Mouse (Mus musculus) spleen, adult 12 weeks (tissue): Measurements from ENCODE around the gene Skiv2l.

ENCODE experiments used
- DNase-seq: peaks from one replicate; pipeline ENCODE4 v3.0.0; 2022; ENCODE audit warnings: low spot score

Gene Skiv2l

GRCm38 (mm10) chr17:34849722-34850516 is at the start of gene Skiv2l, which contains the start of gene Nelfe:
Skiv2l (minus strand) TSS chr17:34850210.
Nelfe (plus strand) TSS chr17:34850391.
- DNase-seq: peak; percentile 97

GRCm38 (mm10) chr17:34899053-34899889 is 49.3 kb upstream of the Skiv2l start:
- no peak for DNase-seq

- DNase-seq: no peak
These were observed 48.7 kb upstream of the Skiv2l start for GRCm38 (mm10) chr17:34898706-34899052.

GRCm38 (mm10) chr17:34898160-34898586 is 48.2 kb upstream of the Skiv2l start, which contains the start of the genes C2 and Ehmt2:
C2 (minus strand) TSS chr17:34898265.
Ehmt2 (plus strand) TSS chr17:34898469.
- peak; percentile 58 for DNase-seq

GRCm38 (mm10) chr17:34897373-34898159 is 47.6 kb upstream of the Skiv2l start:
- no peak for DNase-seq

DNA sequence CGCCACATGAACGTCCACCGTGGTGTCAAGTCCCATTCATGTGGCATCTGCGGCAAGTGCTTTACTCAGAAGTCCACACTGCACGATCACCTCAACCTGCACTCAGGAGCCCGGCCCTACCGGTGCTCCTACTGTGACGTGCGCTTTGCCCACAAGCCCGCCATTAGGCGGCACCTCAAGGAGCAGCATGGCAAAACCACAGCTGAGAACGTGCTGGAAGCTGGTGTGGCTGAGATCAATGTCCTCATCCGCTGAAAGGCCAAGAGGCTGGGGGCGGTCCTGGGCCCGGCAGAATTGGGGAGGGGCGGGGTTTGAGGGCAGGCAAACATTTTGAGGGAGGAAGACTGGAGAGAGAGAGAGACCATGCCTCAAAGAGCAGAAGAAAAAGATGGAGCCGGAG is 46.4 kb upstream of the Skiv2l start:
- DNase-seq: no peak

DNA sequence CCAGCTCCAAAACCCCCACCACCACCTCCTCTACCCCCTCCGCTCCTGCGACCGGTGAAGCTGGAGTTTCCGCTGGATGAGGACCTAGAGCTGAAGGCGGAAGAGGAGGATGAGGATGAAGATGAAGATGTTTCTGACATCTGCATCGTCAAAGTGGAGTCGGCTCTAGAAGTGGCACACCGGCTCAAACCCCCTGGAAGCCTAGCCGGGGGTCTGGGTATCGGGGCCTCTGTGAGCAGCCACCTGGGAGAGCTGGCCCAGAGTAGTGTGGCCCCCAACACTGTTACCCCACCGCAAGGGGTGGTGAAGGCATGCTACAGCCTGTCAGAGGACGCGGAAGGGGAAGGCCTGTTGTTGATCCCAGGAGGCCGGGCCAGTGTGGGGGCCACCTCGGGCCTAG is 45.7 kb upstream of the Skiv2l start:
- DNase-seq: no peak

- DNase-seq: no peak
These were observed 45.0 kb upstream of the Skiv2l start for GRCm38 (mm10) chr17:34894801-34895530.

GRCm38 (mm10) chr17:34894074-34894597 is 44.1 kb upstream of the Skiv2l start:
- peak; percentile 65 for DNase-seq

- no peak for DNase-seq
These were observed 43.2 kb upstream of the Skiv2l start for GRCm38 (mm10) chr17:34893072-34893824.

- no peak for DNase-seq
These were observed 41.4 kb upstream of the Skiv2l start for GRCm38 (mm10) chr17:34891377-34891776.

GRCm38 (mm10) chr17:34890074-34890743 is 40.2 kb upstream of the Skiv2l start:
- no peak for DNase-seq

GRCm38 (mm10) chr17:34887942-34888341 is 37.9 kb upstream of the Skiv2l start:
- DNase-seq: no peak

- DNase-seq: no peak
These were observed 35.6 kb upstream of the Skiv2l start for GRCm38 (mm10) chr17:34885615-34886014.

GRCm38 (mm10) chr17:34884704-34885103 is 34.7 kb upstream of the Skiv2l start:
- no peak for DNase-seq

GRCm38 (mm10) chr17:34883332-34883731 is 33.3 kb upstream of the Skiv2l start:
- no peak for DNase-seq

DNA sequence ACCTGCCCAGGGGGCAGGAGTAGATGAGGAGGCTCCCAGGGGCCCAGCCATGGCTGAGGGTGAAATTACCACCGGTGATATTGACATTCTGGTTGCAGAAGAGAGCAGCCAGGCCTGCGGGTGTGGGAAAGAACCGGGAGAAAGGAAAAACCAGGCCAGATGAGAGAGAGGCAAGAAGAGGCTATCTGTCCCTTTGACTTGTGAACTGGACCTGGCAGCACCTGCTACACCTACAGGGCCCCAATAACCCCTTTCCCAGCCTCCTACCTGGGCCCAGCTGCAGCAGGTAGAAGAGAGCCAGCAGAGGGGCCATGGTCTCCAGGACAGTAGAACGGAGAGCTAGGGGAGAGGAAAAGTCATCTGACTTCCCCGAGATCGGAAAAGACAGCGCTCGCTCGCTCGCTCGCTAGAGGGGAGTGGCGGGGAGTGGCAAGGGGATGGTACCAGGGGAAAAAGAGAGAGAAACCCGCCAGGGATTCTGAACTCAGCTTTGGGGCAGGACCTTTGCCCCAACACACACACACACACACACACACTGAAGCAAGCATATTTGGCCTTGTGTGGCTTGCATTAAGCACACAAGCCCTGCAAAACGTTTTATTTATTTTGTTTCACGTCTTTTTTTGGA is 31.8 kb upstream of the Skiv2l start, which contains the start of gene Gm20547:
Gene Gm20547 (minus strand): TSS at position 360 of the 628 bp plus-strand sequence.
- no peak for DNase-seq

GRCm38 (mm10) chr17:34881166-34881565 is 31.2 kb upstream of the Skiv2l start:
- DNase-seq: no peak

GRCm38 (mm10) chr17:34879336-34879879 is 29.4 kb upstream of the Skiv2l start, which contains the start of gene Zbtb12:
Zbtb12 (plus strand) TSS chr17:34879483.
- no peak for DNase-seq
